Mouse (Mus musculus) CH12.LX (cell line): ENCODE measurements around the gene Matk. TPM values are rescaled to one million over a fixed set of nuclear protein-coding genes. Genes with fewer than 3 reads are reported as not detected.
"Not testable (repeated sequence)": the region's sequence is repeated elsewhere in the genome, so short reads cannot be mapped to it uniquely, and the experiment has no call there.

Experiments used
- DNase-seq: peaks from one replicate; pipeline ENCODE4 v3.0.0-alpha.2; 2013; ENCODE audit errors: extremely low read depth
- H3K27ac ChIP-seq: 2 replicates; pipeline ENCODE4 v1.5.1; 2012; ENCODE audit warnings: low read depth, mild to moderate bottlenecking, control low read depth, moderate library complexity; ENCODE audit not compliant: insufficient read depth
- H3K27me3 ChIP-seq: replicated peaks from 2 replicates; pipeline ENCODE3; 2012; ENCODE audit warnings: inconsistent platforms
- H3K36me3 ChIP-seq, 2 experiments: replicated peaks in 1 of 2; 2 replicates each; pipeline versions ENCODE3 to v1.6.1; 2012; ENCODE audit warnings: inconsistent platforms in 1 of 2, low read length in 1 of 2, mild to moderate bottlenecking in 1 of 2, mixed read lengths in 1 of 2, moderate library complexity in 1 of 2; ENCODE audit not compliant: control insufficient read depth in 1 of 2, insufficient read depth in 1 of 2
- H3K4me1 ChIP-seq, 2 experiments: 2 replicates each; pipeline ENCODE4 v1.6.1; 2012; ENCODE audit warnings: inconsistent platforms in 1 of 2, moderate library complexity in 1 of 2; ENCODE audit not compliant: insufficient read depth in 2 of 2, control insufficient read depth in 1 of 2
- H3K4me2 ChIP-seq: 2 replicates; pipeline ENCODE4 v1.6.1; 2012; ENCODE audit warnings: low read depth, mild to moderate bottlenecking, control low read depth; ENCODE audit not compliant: poor library complexity, insufficient read depth, severe bottlenecking
- H3K4me3 ChIP-seq, 3 experiments: fragments of 150-350 bp in 1 of 3; sonication (generic) in 1 of 3; replicated peaks in 1 of 3; 2 replicates each; pipeline versions ENCODE3 to v1.5.1; 2011 to 2012; ENCODE audit warnings: low read depth in 2 of 3, low read length in 2 of 3, mild to moderate bottlenecking in 2 of 3, moderate library complexity in 2 of 3, control low read depth in 1 of 3, improper control_type of control experiment in 1 of 3, inconsistent platforms in 1 of 3, mixed read lengths in 1 of 3; ENCODE audit not compliant: poor library complexity in 1 of 3
- H3K79me2 ChIP-seq: replicated peaks from 2 replicates; pipeline ENCODE4 v1.6.1; 2012; ENCODE audit warnings: mild to moderate bottlenecking, moderate library complexity; ENCODE audit not compliant: control insufficient read depth, poor library complexity, insufficient read depth, severe bottlenecking; ENCODE audit errors: extremely low read depth
- H3K9ac ChIP-seq: 2 replicates; pipeline ENCODE4 v1.6.1; 2012; ENCODE audit warnings: low read depth, mild to moderate bottlenecking, control low read depth, moderate library complexity; ENCODE audit not compliant: insufficient read depth
- H3K9me3 ChIP-seq: replicated peaks from 2 replicates; pipeline ENCODE3; 2012; ENCODE audit warnings: low read length, inconsistent platforms, mixed read lengths
- BHLHE40 ChIP-seq: IDR thresholded peaks from 2 replicates; pipeline ENCODE4 v1.6.1; 2011; ENCODE audit warnings: mild to moderate bottlenecking, low read depth, low read length, improper control_type of control experiment
- CHD2 ChIP-seq: IDR thresholded peaks from 2 replicates; pipeline ENCODE4 v1.6.1; 2011; ENCODE audit warnings: low read length, improper control_type of control experiment
- CTCF ChIP-seq, 2 experiments: IDR thresholded peaks in 1 of 2; conservative IDR thresholded peaks in 1 of 2; 2 replicates each; pipeline ENCODE4 v1.5.1; 2011 to 2012; ENCODE audit warnings: low read depth in 2 of 2, low read length in 2 of 2, improper control_type of control experiment in 1 of 2, inconsistent platforms in 1 of 2, mild to moderate bottlenecking in 1 of 2, moderate library complexity in 1 of 2
- E2F4 ChIP-seq: IDR thresholded peaks from 2 replicates; pipeline ENCODE4 v1.6.1; 2011; ENCODE audit warnings: low read depth, low read length, improper control_type of control experiment; ENCODE audit not compliant: insufficient replicate concordance
- EP300 ChIP-seq: IDR thresholded peaks from 2 replicates; pipeline ENCODE4 v1.6.1; 2011; ENCODE audit warnings: low read length, improper control_type of control experiment
- ETS1 ChIP-seq: conservative IDR thresholded peaks from 2 replicates; pipeline ENCODE4 v1.6.1; 2012; ENCODE audit warnings: low read depth, mild to moderate bottlenecking, inconsistent platforms, low read length, improper control_type of control experiment, moderate library complexity
- GABPA ChIP-seq: IDR thresholded peaks from 2 replicates; pipeline ENCODE4 v1.6.1; 2012; ENCODE audit warnings: low read depth, low read length, improper control_type of control experiment, inconsistent platforms; ENCODE audit not compliant: insufficient replicate concordance
- IRF4 ChIP-seq: IDR thresholded peaks from 2 replicates; pipeline ENCODE4 v1.6.1; 2014; ENCODE audit warnings: low read depth, mild to moderate bottlenecking, inconsistent platforms, low read length, improper control_type of control experiment
- JUN ChIP-seq: IDR thresholded peaks from 2 replicates; pipeline ENCODE4 v1.6.1; 2011; ENCODE audit warnings: low read depth, mild to moderate bottlenecking, low read length, improper control_type of control experiment, moderate library complexity; ENCODE audit not compliant: insufficient read depth
- JUND ChIP-seq: conservative IDR thresholded peaks from 2 replicates; pipeline ENCODE4 v1.6.1; 2011; ENCODE audit warnings: low read depth, low read length, improper control_type of control experiment
- KAT2A ChIP-seq: IDR thresholded peaks from 2 replicates; pipeline ENCODE4 v1.6.1; 2012; ENCODE audit warnings: low read length, improper control_type of control experiment, inconsistent platforms; ENCODE audit not compliant: insufficient replicate concordance
- MAZ ChIP-seq: IDR thresholded peaks from 2 replicates; pipeline ENCODE4 v1.6.1; 2012; ENCODE audit warnings: low read depth, mild to moderate bottlenecking, inconsistent platforms, low read length, improper control_type of control experiment, moderate library complexity
- MEF2A ChIP-seq: IDR thresholded peaks from 2 replicates; pipeline ENCODE4 v1.6.1; 2014; ENCODE audit warnings: low read depth, mild to moderate bottlenecking, inconsistent platforms, low read length, improper control_type of control experiment, borderline replicate concordance
- NELFE ChIP-seq: IDR thresholded peaks from 2 replicates; pipeline ENCODE4 v1.6.1; 2011; ENCODE audit warnings: low read depth, low read length, improper control_type of control experiment
- PAX5 ChIP-seq: IDR thresholded peaks from 2 replicates; pipeline ENCODE4 v1.6.1; 2012; ENCODE audit warnings: low read length, inconsistent platforms, mixed read lengths
- POLR2A ChIP-seq: IDR thresholded peaks from 2 replicates; pipeline ENCODE4 v1.6.1; 2011; ENCODE audit warnings: low read depth, mild to moderate bottlenecking, improper control_type of control experiment, low read length
- POLR2AphosphoS2 ChIP-seq: IDR thresholded peaks from 2 replicates; pipeline ENCODE4 v1.6.1; 2011; ENCODE audit warnings: low read depth, low read length, improper control_type of control experiment
- RCOR1 ChIP-seq: conservative IDR thresholded peaks from 2 replicates; pipeline ENCODE4 v1.6.1; 2012; ENCODE audit warnings: low read depth, mild to moderate bottlenecking, inconsistent platforms, low read length, improper control_type of control experiment
- SMC3 ChIP-seq: IDR thresholded peaks from 2 replicates; pipeline ENCODE4 v1.6.1; 2011; ENCODE audit warnings: low read depth, low read length, improper control_type of control experiment
- TBP ChIP-seq: conservative IDR thresholded peaks from 2 replicates; pipeline ENCODE4 v1.6.1; 2011; ENCODE audit warnings: low read depth, low read length, improper control_type of control experiment
- TCF12 ChIP-seq: IDR thresholded peaks from 2 replicates; pipeline ENCODE4 v1.6.1; 2014; ENCODE audit warnings: low read depth, mild to moderate bottlenecking, inconsistent platforms, low read length, improper control_type of control experiment
- UBTF ChIP-seq: IDR thresholded peaks from 2 replicates; pipeline ENCODE4 v1.6.1; 2012; ENCODE audit warnings: low read depth, mild to moderate bottlenecking, inconsistent platforms, low read length, improper control_type of control experiment, moderate library complexity
- USF1 ChIP-seq: IDR thresholded peaks from 2 replicates; pipeline ENCODE4 v1.6.1; 2014; ENCODE audit warnings: low read depth, mild to moderate bottlenecking, inconsistent platforms, low read length, improper control_type of control experiment
- ZNF384 ChIP-seq: IDR thresholded peaks from 2 replicates; pipeline ENCODE4 v1.6.1; 2012; ENCODE audit warnings: low read depth, low read length, improper control_type of control experiment, inconsistent platforms
- dilution Hi-C: fragments of 300-500 bp; cut with MboI; formaldehyde crosslinking; loops from 2 replicates; pipeline ENCODE4 v1.14.3; 2020; ENCODE audit warnings: low sequenced_read_pairs; ENCODE audit not compliant: extremely low pct_unique_long_range_greater_than_20kb, extremely low pct_ligation_motif_present
- in situ Hi-C: fragments of 300-500 bp; cut with MboI; formaldehyde crosslinking; loops from 3 replicates; pipeline ENCODE4 v1.14.3; 2019; ENCODE audit warnings: low sequenced_read_pairs, low pct_ligation_motif_present, low pct_unique_long_range_greater_than_20kb, mixed read lengths
- polyA plus RNA-seq: library from polyadenylated mRNA; unstranded; fragments of >175 nt; gene quantifications from 2 replicates; pipeline ENCODE4 v1.2.1, GENCODE M21; 2012; ENCODE audit warnings: low read depth; ENCODE audit not compliant: insufficient read length
- total RNA-seq, 2 experiments: library from RNA; depleted of rRNA; stranded (reverse); fragments of 300-350 nt in 1 of 2; fragments of >200 nt in 1 of 2; gene quantifications; 2 replicates each; pipeline ENCODE4 v1.2.3; 2012 to 2014

Gene Matk
- total and polyA plus RNA-seq, 3 experiments, result 2.5 to 5.2 (median 3.9) TPM

DNA sequence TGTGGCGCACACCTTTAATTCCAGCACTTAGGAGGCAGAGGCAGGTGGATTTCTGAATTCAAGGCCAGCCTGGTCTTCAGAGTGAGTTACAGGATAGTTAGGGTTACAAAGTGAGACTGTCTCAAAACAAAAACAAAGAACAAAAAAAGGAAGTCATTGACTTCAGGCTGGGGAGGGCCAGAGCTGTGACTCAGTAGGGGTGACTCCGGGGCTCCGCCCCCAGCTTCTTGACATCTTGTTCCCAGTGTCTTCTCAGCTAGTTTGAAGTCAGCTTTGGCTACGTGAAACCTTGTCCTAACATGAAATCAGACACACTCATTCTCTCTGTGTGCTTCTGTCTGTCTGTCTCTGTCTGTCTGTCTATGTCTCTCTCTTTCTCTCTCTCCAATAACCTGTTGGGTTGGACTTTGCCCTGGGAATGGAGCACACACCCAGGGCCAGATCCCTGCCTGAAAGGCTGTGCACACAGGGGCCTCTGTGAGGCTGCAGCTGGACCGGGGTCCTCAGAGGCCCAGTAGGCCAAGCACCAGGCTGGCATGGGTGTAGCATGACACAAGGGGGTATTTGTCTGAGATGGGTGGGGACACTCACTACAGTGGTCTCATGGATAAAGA, 31.2 kb upstream of the Matk start:
- in situ Hi-C loops, result no loop called here
- Histone ChIP-seq H3K4me3 (no peak overlapping the region), H3K9me3 (peaks cover 13% of the 10 kb centered on the region), H3K4me2 (no peak overlapping the region), H3K9ac (no peak overlapping the region), H3K36me3 (no peaks in the 10 kb centered on the region), H3K27me3 (no peaks in the 10 kb centered on the region), H3K27ac (no peak overlapping the region), H3K4me1 (peaks cover 0 to 11% of the 10 kb centered on the region in 2 experiments; a peak in 2 of 4 replicates), H3K79me2 (no peaks in the 10 kb centered on the region)
- TF ChIP-seq JUN (no peak), KAT2A (no peak), MAZ (no peak), BHLHE40 (no peak), SMC3 (no peak), NELFE (no peak), RCOR1 (no peak), MEF2A (no peak), E2F4 (no peak)
- DNase-seq, result no peak
- dilution Hi-C loops, result no loop called here

DNA sequence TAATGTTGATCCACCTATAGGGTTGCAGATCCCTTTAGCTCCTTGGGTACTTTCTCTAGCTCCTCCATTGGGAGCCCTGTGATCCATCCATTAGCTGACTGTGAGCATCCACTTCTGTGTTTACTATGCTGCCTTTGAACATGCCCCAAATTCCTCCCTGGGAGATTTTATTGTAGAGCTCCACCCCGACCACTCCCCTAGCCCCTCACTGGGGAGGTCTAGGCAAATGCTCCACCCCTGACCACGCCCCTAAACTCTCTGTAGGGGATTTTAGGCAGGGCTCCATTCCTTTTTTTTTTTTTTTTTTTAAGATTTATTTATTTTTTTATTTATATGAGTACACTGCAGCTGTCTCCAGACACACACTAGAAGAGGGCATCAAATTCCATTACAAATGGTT, 29.0 kb upstream of the Matk start:
- peaks cover 0 to 11% of the 10 kb centered on the region in 2 experiments; a peak in 2 of 4 replicates for H3K4me1 ChIP-seq
- H3K4me2 ChIP-seq, H3K27me3 ChIP-seq, H3K4me3 ChIP-seq, H3K79me2 ChIP-seq, H3K36me3 ChIP-seq, H3K27ac ChIP-seq, in situ Hi-C loops, dilution Hi-C loops, H3K9me3 ChIP-seq, H3K9ac ChIP-seq, DNase-seq: not testable (repeated sequence)

DNA sequence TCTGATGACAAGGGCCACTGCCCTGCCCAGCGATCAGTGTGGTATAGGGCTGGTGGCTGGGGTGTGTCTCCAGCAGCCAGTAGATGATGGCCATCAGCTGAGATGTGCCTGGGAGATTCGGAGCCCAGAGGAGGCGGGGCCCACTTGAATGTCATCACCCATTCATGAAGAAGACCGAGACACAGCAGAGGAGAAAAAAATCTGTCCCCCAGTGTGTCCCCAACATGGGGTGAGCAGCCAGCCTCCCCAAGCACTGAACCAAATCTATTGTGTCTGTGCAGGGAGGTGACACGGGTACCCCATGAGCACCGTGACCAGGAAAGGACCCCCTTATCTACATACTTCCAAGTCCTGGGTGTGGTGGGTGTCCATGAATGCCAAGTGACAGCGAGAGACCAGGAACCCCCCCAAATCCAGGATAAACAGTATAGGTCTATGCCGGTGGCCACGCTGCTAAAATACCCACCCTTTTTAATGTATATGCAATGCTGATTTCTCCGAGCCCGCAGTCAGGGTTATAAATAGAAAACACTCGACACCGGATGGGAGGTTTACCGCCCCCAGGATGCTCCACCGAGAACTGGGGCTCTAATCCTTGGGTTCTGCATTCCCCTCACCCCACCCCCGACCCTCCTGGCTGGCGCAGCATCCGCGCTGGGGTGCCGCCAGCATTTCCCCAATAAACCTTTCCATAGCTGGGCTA, 22.8 kb upstream of the Matk start:
- no peak for DNase-seq
- H3K4me2 ChIP-seq, result no peak overlapping the region
- in situ Hi-C loops, result no loop called here
- dilution Hi-C loops, result no loop called here
- no peak overlapping the region for H3K27ac ChIP-seq
- no peaks in the 10 kb centered on the region for H3K9me3 ChIP-seq
- TF ChIP-seq POLR2AphosphoS2 (no peak), USF1 (no peak), CHD2 (no peak), MEF2A (no peak), TBP (no peak), EP300 (no peak), NELFE (no peak), ETS1 (no peak), TCF12 (no peak), BHLHE40 (no peak), E2F4 (no peak), GABPA (no peak), POLR2A (no peak), UBTF (no peak), RCOR1 (no peak), JUND (no peak), IRF4 (no peak), ZNF384 (no peak), PAX5 (no peak), CTCF (conservative IDR thresholded peaks at IDR 0.05 in 1 of 2, IDR thresholded peaks at IDR 0.05 in 1 of 2; ENCODE audit: low read depth in 2 of 2, low read length in 2 of 2) (no peak)
- peaks cover 0 to 9% of the 10 kb centered on the region in 2 experiments for H3K36me3 ChIP-seq
- peaks cover 14 to 17% of the 10 kb centered on the region in 2 experiments for H3K4me1 ChIP-seq
- H3K79me2 ChIP-seq, result no peaks in the 10 kb centered on the region
- peaks cover 16% of the 10 kb centered on the region for H3K27me3 ChIP-seq
- no peak overlapping the region for H3K9ac ChIP-seq
- no peak overlapping the region for H3K4me3 ChIP-seq
